Mouse (Mus musculus) hematopoietic stem cell, adult 5-6 weeks (primary cell): ENCODE results near the gene Jup. TPM values are rescaled to one million over a fixed set of nuclear protein-coding genes. Genes with fewer than 3 reads are reported as not detected.

Experiments
- total RNA-seq: library from RNA; stranded (forward); fragments of 172-1452, 232-1000 nt; gene quantifications from 2 replicates; pipeline ENCODE4 v1.2.3, GENCODE M21; 2017

Gene Jup
- total RNA-seq, 1 experiment from 2014 or later, result 2.1 TPM

Other genes with a start within 250 kb of the Jup start
- gene Krt19, start 249.1 kb downstream of the Jup start, total RNA-seq, result not detected in 2 replicates
- gene Krt9, start 204.5 kb downstream of the Jup start, total RNA-seq, result not detected in 2 replicates
- not detected in 2 replicates for gene Krt14, start 190.2 kb downstream of the Jup start, total RNA-seq
- gene Krt16, start 148.9 kb downstream of the Jup start, total RNA-seq, result not detected in 2 replicates
- gene Krt17, start 136.7 kb downstream of the Jup start, total RNA-seq, result 0.44 TPM in 1 of 2 replicates, not detected in the other
- gene Krt42, start 127.9 kb downstream of the Jup start, total RNA-seq, result not detected in 2 replicates
- 225 and 235 TPM in 2 replicates for gene Eif1, start 77.9 kb downstream of the Jup start, total RNA-seq
- not detected in 2 replicates for gene Gast, start 63.4 kb downstream of the Jup start, total RNA-seq
- gene Hap1, start 41.6 kb downstream of the Jup start, total RNA-seq, result 0.88 TPM in 1 of 2 replicates, not detected in the other
- gene P3h4, start 17.1 kb upstream of the Jup start, total RNA-seq, result 0.65 and 2.7 TPM in 2 replicates
- gene Fkbp10, start 17.9 kb upstream of the Jup start, total RNA-seq, result 0.38 and 0.74 TPM in 2 replicates
- 50.2 and 73.2 TPM in 2 replicates for gene Nt5c3b, start 44.0 kb upstream of the Jup start, total RNA-seq
- gene Klhl10, start 44.2 kb upstream of the Jup start, total RNA-seq, result 0.60 and 2.1 TPM in 2 replicates
- 27.6 and 34.2 TPM in 2 replicates for gene Klhl11, start 75.0 kb upstream of the Jup start, total RNA-seq
- 91.6 and 97.6 TPM in 2 replicates for gene Acly, start 130.2 kb upstream of the Jup start, total RNA-seq
- 0.31 TPM in 1 of 2 replicates, not detected in the other for gene Ttc25, start 147.8 kb upstream of the Jup start, total RNA-seq
- gene Cnp, start 177.1 kb upstream of the Jup start, total RNA-seq, result 26.4 and 27.5 TPM in 2 replicates
- gene Nkiras2, start 221.5 kb upstream of the Jup start, total RNA-seq, result 6.9 and 10.7 TPM in 2 replicates
- 129 and 135 TPM in 2 replicates for gene Dnajc7, start 222.4 kb upstream of the Jup start, total RNA-seq